Mouse (Mus musculus): ENCODE measurements around the gene Uxs1.

- TF ChIP-seq CTCF (IDR thresholded peaks at IDR 0.05; ENCODE audit: low read depth) = no peak
- no peak for TF ChIP-seq EP300 (optimal IDR thresholded peaks at IDR 0.05)
Measured at GRCm38 (mm10) chr1:43783186-43783585, 44.4 kb downstream of the Uxs1 start.

All from stomach, postnatal 0 days (tissue).